Mouse (Mus musculus) CH12.LX (cell line): ENCODE measurements around the gene Gm10717.
"Not testable (repeated sequence)": the region's sequence is repeated elsewhere in the genome, so short reads cannot be mapped to it uniquely, and the experiment has no call there.

Source experiments
- CTCF ChIP-seq, 2 experiments: IDR thresholded peaks in 1 of 2; conservative IDR thresholded peaks in 1 of 2; 2 replicates each; pipeline ENCODE4 v1.5.1; 2011 to 2012; ENCODE audit warnings: low read depth in 2 of 2, low read length in 2 of 2, improper control_type of control experiment in 1 of 2, inconsistent platforms in 1 of 2, mild to moderate bottlenecking in 1 of 2, moderate library complexity in 1 of 2
- ELF1 ChIP-seq: IDR thresholded peaks from 2 replicates; pipeline ENCODE4 v1.6.1; 2014; ENCODE audit warnings: low read depth, mild to moderate bottlenecking, inconsistent platforms, low read length, improper control_type of control experiment
- EP300 ChIP-seq: IDR thresholded peaks from 2 replicates; pipeline ENCODE4 v1.6.1; 2011; ENCODE audit warnings: low read length, improper control_type of control experiment
- KAT2A ChIP-seq: IDR thresholded peaks from 2 replicates; pipeline ENCODE4 v1.6.1; 2012; ENCODE audit warnings: low read length, improper control_type of control experiment, inconsistent platforms; ENCODE audit not compliant: insufficient replicate concordance
- MAX ChIP-seq: IDR thresholded peaks from 2 replicates; pipeline ENCODE4 v1.6.1; 2011; ENCODE audit warnings: low read length, improper control_type of control experiment
- MYC ChIP-seq: IDR thresholded peaks from 2 replicates; pipeline ENCODE4 v1.6.1; 2011; ENCODE audit warnings: low read depth, mild to moderate bottlenecking, improper control_type of control experiment, low read length
- NELFE ChIP-seq: IDR thresholded peaks from 2 replicates; pipeline ENCODE4 v1.6.1; 2011; ENCODE audit warnings: low read depth, low read length, improper control_type of control experiment
- POLR2A ChIP-seq: IDR thresholded peaks from 2 replicates; pipeline ENCODE4 v1.6.1; 2011; ENCODE audit warnings: low read depth, mild to moderate bottlenecking, improper control_type of control experiment, low read length
- SIN3A ChIP-seq: IDR thresholded peaks from 2 replicates; pipeline ENCODE4 v1.6.1; 2012; ENCODE audit warnings: low read length, improper control_type of control experiment, inconsistent platforms
- TCF12 ChIP-seq: IDR thresholded peaks from 2 replicates; pipeline ENCODE4 v1.6.1; 2014; ENCODE audit warnings: low read depth, mild to moderate bottlenecking, inconsistent platforms, low read length, improper control_type of control experiment
- ZKSCAN1 ChIP-seq: IDR thresholded peaks from 2 replicates; pipeline ENCODE4 v1.6.1; 2012; ENCODE audit warnings: low read depth, inconsistent platforms, low read length, improper control_type of control experiment, borderline replicate concordance

DNA sequence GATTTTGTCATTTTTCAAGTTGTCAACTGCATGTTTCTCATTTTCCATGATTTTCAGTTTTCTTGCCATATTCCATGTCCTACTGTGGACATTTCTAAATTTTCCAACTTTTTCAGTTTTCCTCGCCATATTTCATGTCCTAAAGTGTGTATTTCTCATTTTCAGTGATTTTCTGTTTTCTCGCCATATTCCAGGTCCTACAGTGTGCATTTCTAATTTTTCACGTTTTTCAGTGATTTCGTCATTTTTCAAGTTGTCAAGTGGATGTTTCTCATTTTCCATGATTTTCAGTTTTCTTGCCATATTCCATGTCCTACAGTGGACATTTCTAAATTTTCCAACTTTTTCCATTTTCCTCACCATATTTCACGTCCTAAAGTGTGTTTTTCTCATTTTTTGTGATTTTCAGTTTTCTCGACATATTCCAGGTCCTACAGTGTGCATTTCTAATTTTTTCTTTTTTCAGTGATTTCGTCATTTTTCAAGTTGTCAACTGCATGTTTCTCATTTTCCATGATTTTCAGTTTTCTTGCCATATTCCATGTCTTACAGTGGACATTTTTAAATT lies 13.1 kb upstream of the Gm10717 start:
- TF ChIP-seq CTCF (conservative IDR thresholded peaks at IDR 0.05 in 1 of 2, IDR thresholded peaks at IDR 0.05 in 1 of 2; ENCODE audit: low read depth in 2 of 2, low read length in 2 of 2); NELFE; ELF1; ZKSCAN1; TCF12; EP300; KAT2A; MYC; POLR2A; SIN3A; MAX: not testable (repeated sequence)
